Mouse (Mus musculus): Measurements from ENCODE around the gene Kif23. TPM values are rescaled to one million over a fixed set of nuclear protein-coding genes. Genes with fewer than 3 reads are reported as not detected.

Gene Kif23
- polyA plus RNA-seq, 1 experiment from 2014 or later, result 85.1 TPM

DNA sequence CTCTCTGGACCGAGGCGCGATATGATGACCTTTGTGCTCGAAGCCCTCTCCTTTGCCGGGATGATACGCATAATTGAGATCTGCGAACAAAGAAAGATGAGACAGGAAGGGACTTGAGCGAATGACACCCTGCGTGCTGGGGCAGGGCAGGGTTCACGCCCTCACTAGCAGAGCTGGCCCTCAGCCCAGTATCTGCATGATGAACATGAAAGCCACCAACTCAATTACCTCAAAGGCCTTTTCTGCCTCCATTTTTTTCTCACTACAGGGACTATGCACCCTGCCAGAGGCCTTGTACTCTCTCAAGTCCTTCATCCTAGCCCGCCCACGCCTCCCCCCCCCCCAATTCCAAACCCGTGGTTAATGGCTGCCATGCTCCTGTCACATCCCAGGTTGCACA lies 61.6 kb downstream of the Kif23 start:
- no peak for DNase-seq (ENCODE audit: low spot score)
- Histone ChIP-seq H3K27me3 (replicated peaks; ENCODE audit: control insufficient read depth, insufficient read depth, low read length) (peaks cover 4% of the 10 kb centered on the region; the same call in 1 of the 2 replicates), H3K9ac (ENCODE audit: low read depth, low read length) (no peak overlapping the region), H3K4me2 (no peak overlapping the region), H3K4me3 (ENCODE audit: low read depth, low read length) (no peak overlapping the region), H3K27ac (ENCODE audit: low read depth, low read length) (no peak overlapping the region), H3K9me3 (ENCODE audit: control insufficient read depth, low read length) (no peaks in the 10 kb centered on the region), H3K36me3 (ENCODE audit: control insufficient read depth, insufficient read depth, low read length) (no peaks in the 10 kb centered on the region), H3K4me1 (replicated peaks; ENCODE audit: control insufficient read depth, insufficient read depth, low read length) (no peaks in the 10 kb centered on the region)
- ATAC-seq (replicated peaks; ENCODE audit: low FRiP score), result no peak
- 82% methylated on average over 13 of the region's 13 CpGs for WGBS

GRCm38 (mm10) chr9:61884375-61884774 lies 62.2 kb downstream of the Kif23 start:
- Histone ChIP-seq H3K9me3 (ENCODE audit: control insufficient read depth, low read length) (no peaks in the 10 kb centered on the region), H3K4me2 (no peak overlapping the region), H3K27ac (ENCODE audit: low read depth, low read length) (no peak overlapping the region), H3K4me3 (ENCODE audit: low read depth, low read length) (no peak overlapping the region), H3K27me3 (replicated peaks; ENCODE audit: control insufficient read depth, insufficient read depth, low read length) (peaks cover 4% of the 10 kb centered on the region; the same call in 1 of the 2 replicates), H3K9ac (ENCODE audit: low read depth, low read length) (no peak overlapping the region), H3K36me3 (ENCODE audit: control insufficient read depth, insufficient read depth, low read length) (no peaks in the 10 kb centered on the region), H3K4me1 (replicated peaks; ENCODE audit: control insufficient read depth, insufficient read depth, low read length) (no peaks in the 10 kb centered on the region)
- ATAC-seq (replicated peaks; ENCODE audit: low FRiP score) (no peak), DNase-seq (ENCODE audit: low spot score) (no peak)
- WGBS, result 74% methylated on average over 7 of the region's 7 CpGs

DNA sequence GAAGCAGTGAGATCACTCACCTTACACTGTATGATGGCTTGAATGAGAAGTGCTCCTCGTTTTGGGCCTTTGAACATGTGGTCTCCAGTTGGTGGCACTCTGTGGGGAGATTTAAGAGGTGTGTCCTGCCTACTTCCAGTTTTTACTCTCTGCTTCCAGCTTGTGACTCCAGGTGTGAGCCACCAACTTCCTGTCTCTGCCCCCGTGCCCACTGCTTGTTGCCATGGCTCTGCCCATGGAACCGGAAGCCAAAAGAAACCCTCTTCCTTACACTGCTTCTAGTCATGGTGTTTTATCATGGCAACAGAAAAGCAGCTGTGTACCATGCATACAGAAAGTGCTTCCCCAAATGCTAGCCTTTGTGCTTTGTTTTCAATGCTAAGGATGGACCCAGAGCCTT lies 64.4 kb downstream of the Kif23 start:
- Histone ChIP-seq H3K27ac (ENCODE audit: low read depth, low read length) (no peak overlapping the region), H3K9me3 (ENCODE audit: control insufficient read depth, low read length) (no peaks in the 10 kb centered on the region), H3K4me2 (no peak overlapping the region), H3K4me3 (ENCODE audit: low read depth, low read length) (no peak overlapping the region), H3K36me3 (ENCODE audit: control insufficient read depth, insufficient read depth, low read length) (no peaks in the 10 kb centered on the region), H3K27me3 (replicated peaks; ENCODE audit: control insufficient read depth, insufficient read depth, low read length) (peaks cover 13% of the 10 kb centered on the region), H3K4me1 (replicated peaks; ENCODE audit: control insufficient read depth, insufficient read depth, low read length) (no peaks in the 10 kb centered on the region), H3K9ac (ENCODE audit: low read depth, low read length) (no peak overlapping the region)
- 52% methylated on average over 3 of the region's 3 CpGs for WGBS
- DNase-seq (ENCODE audit: low spot score) (no peak), ATAC-seq (replicated peaks; ENCODE audit: low FRiP score) (no peak)

DNA sequence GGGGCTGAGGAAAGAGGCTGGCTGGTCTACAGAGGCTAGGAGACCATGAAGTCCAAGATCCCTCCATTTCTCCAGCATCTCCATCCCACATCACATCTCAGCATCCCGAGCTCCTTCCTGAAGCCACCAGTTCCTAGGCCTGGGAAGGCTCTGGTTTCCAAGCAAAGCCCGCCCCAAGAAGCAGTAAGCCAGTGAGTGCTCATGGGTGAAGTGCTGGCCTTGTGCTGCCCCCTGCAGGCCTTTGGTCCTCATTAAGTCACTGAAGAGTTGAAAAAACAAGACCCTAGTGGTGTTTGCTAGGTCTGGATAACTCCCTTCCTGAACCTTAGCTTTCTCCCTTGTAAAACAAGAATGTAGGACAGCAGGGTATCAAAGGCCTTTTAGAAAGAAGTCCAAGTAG lies 67.7 kb downstream of the Kif23 start:
- Histone ChIP-seq H3K4me3 (ENCODE audit: low read depth, low read length) (no peak overlapping the region), H3K4me2 (no peak overlapping the region), H3K9ac (ENCODE audit: low read depth, low read length) (no peak overlapping the region), H3K4me1 (replicated peaks; ENCODE audit: control insufficient read depth, insufficient read depth, low read length) (no peaks in the 10 kb centered on the region), H3K36me3 (ENCODE audit: control insufficient read depth, insufficient read depth, low read length) (no peaks in the 10 kb centered on the region), H3K27me3 (replicated peaks; ENCODE audit: control insufficient read depth, insufficient read depth, low read length) (peaks cover 16% of the 10 kb centered on the region), H3K27ac (ENCODE audit: low read depth, low read length) (no peak overlapping the region), H3K9me3 (ENCODE audit: control insufficient read depth, low read length) (no peaks in the 10 kb centered on the region)
- peak; percentile 43 for DNase-seq (ENCODE audit: low spot score)
- 27% methylated on average over 2 of the region's 2 CpGs for WGBS
- no peak for ATAC-seq (replicated peaks; ENCODE audit: low FRiP score)

GRCm38 (mm10) chr9:61877373-61878112 lies 69.0 kb downstream of the Kif23 start:
- no peak for DNase-seq (ENCODE audit: low spot score)
- Histone ChIP-seq H3K36me3 (ENCODE audit: control insufficient read depth, insufficient read depth, low read length) (no peaks in the 10 kb centered on the region), H3K4me2 (no peak overlapping the region)

DNA sequence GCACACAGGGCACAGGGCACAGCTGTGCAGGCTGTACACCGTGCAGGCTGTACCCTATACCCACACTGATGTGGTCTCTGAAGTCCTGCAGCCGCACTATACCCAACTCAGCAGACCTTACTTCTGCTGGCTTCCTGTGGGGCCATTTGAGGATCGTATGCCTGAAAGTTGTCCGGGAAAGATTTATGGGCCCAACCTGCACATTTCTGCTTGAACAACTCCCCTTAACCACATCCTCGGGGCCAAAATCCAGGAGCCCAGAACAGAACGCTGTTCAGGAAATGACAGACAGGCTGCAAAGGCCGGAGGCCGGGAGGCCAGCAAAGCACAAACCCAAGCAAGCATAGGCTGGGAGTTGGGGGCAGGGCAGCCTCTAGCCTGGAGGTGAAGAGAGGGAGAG lies 73.2 kb downstream of the Kif23 start:
- no peaks in the 10 kb centered on the region for H3K9me3 ChIP-seq (ENCODE audit: control insufficient read depth, low read length)

More at GRCm38 (mm10) chr9:61877373-61878112, 69.0 kb downstream of the Kif23 start:
- 0 out of 2 replicates have a peak, but pooled peaks cover 3% of the 10 kb centered on the region for H3K4me1 ChIP-seq (replicated peaks; ENCODE audit: control insufficient read depth, insufficient read depth, low read length)
- no peak overlapping the region for H3K9ac ChIP-seq (ENCODE audit: low read depth, low read length)
- H3K4me3 ChIP-seq (ENCODE audit: low read depth, low read length), result no peak overlapping the region
- peaks cover 16% of the 10 kb centered on the region for H3K27me3 ChIP-seq (replicated peaks; ENCODE audit: control insufficient read depth, insufficient read depth, low read length)
- WGBS, result 21% methylated on average over 22 of the region's 22 CpGs
- no peak overlapping the region for H3K27ac ChIP-seq (ENCODE audit: low read depth, low read length)
- no peaks in the 10 kb centered on the region for H3K9me3 ChIP-seq (ENCODE audit: control insufficient read depth, low read length)
- no peak for ATAC-seq (replicated peaks; ENCODE audit: low FRiP score)

GRCm38 (mm10) chr9:61872246-61872941 lies 74.2 kb downstream of the Kif23 start:
- no peak overlapping the region for H3K9ac ChIP-seq (ENCODE audit: low read depth, low read length)
- H3K9me3 ChIP-seq (ENCODE audit: control insufficient read depth, low read length), result no peaks in the 10 kb centered on the region
- no peak for ATAC-seq (replicated peaks; ENCODE audit: low FRiP score)
- 0 out of 2 replicates have a peak, but pooled peaks cover 3% of the 10 kb centered on the region for H3K4me1 ChIP-seq (replicated peaks; ENCODE audit: control insufficient read depth, insufficient read depth, low read length)
- H3K4me3 ChIP-seq (ENCODE audit: low read depth, low read length), result no peak overlapping the region
- 62% methylated on average over 8 of the region's 8 CpGs for WGBS
- no peak for DNase-seq (ENCODE audit: low spot score)
- H3K4me2 ChIP-seq, result no peak overlapping the region
- H3K27me3 ChIP-seq (replicated peaks; ENCODE audit: control insufficient read depth, insufficient read depth, low read length), result peaks cover 4% of the 10 kb centered on the region; the same call in 1 of the 2 replicates
- H3K27ac ChIP-seq (ENCODE audit: low read depth, low read length), result no peak overlapping the region
- no peaks in the 10 kb centered on the region for H3K36me3 ChIP-seq (ENCODE audit: control insufficient read depth, insufficient read depth, low read length)

More for the DNA sequence above, 73.2 kb downstream of the Kif23 start:
- Histone ChIP-seq H3K4me1 (replicated peaks; ENCODE audit: control insufficient read depth, insufficient read depth, low read length) (0 out of 2 replicates have a peak, but pooled peaks cover 3% of the 10 kb centered on the region), H3K4me2 (no peak overlapping the region), H3K9ac (ENCODE audit: low read depth, low read length) (no peak overlapping the region), H3K27ac (ENCODE audit: low read depth, low read length) (no peak overlapping the region), H3K36me3 (ENCODE audit: control insufficient read depth, insufficient read depth, low read length) (no peaks in the 10 kb centered on the region), H3K4me3 (ENCODE audit: low read depth, low read length) (no peak overlapping the region), H3K27me3 (replicated peaks; ENCODE audit: control insufficient read depth, insufficient read depth, low read length) (peaks cover 11% of the 10 kb centered on the region)
- no peak for ATAC-seq (replicated peaks; ENCODE audit: low FRiP score)
- WGBS, result 22% methylated on average over 8 of the region's 8 CpGs
- peak; percentile 35 for DNase-seq (ENCODE audit: low spot score)

- no peak for ATAC-seq (replicated peaks; ENCODE audit: low FRiP score)
- H3K9ac ChIP-seq (ENCODE audit: low read depth, low read length), result no peak overlapping the region
- 0 out of 2 replicates have a peak, but pooled peaks cover 3% of the 10 kb centered on the region for H3K4me1 ChIP-seq (replicated peaks; ENCODE audit: control insufficient read depth, insufficient read depth, low read length)
- H3K36me3 ChIP-seq (ENCODE audit: control insufficient read depth, insufficient read depth, low read length), result no peaks in the 10 kb centered on the region
- no peak for DNase-seq (ENCODE audit: low spot score)
- no peak overlapping the region for H3K4me3 ChIP-seq (ENCODE audit: low read depth, low read length)
- H3K9me3 ChIP-seq (ENCODE audit: control insufficient read depth, low read length), result no peaks in the 10 kb centered on the region
- no peaks in the 10 kb centered on the region; the same call in 1 of the 2 replicates for H3K27me3 ChIP-seq (replicated peaks; ENCODE audit: control insufficient read depth, insufficient read depth, low read length)
- 72% methylated on average over 6 of the region's 6 CpGs for WGBS
- no peak overlapping the region for H3K27ac ChIP-seq (ENCODE audit: low read depth, low read length)
- no peak overlapping the region for H3K4me2 ChIP-seq
Measured at GRCm38 (mm10) chr9:61871839-61872238, 74.7 kb downstream of the Kif23 start.
